Mouse (Mus musculus) midbrain, postnatal 0 days (tissue): ENCODE data around the gene Chrnd. TPM values are rescaled to one million over a fixed set of nuclear protein-coding genes. Genes with fewer than 3 reads are reported as not detected.
A peak's percentile ranks its signal among the peaks of the same experiment; 100 is the strongest.

Experiments
- ATAC-seq: fragments of 200-750 bp; cut with Nextera tagmentation; 2 replicates; pipeline ENCODE4 v1.8.0; 2017; ENCODE audit warnings: moderate number of reproducible peaks, mild to moderate bottlenecking, moderate TSS enrichment, moderate library complexity; ENCODE audit not compliant: low FRiP score
- DNase-seq: peaks from one replicate; pipeline ENCODE4 v3.0.0-alpha.2; 2015; ENCODE audit warnings: low spot score
- H3K27ac ChIP-seq: fragments of 300-500 bp; sonication (generic); 2 replicates; pipeline ENCODE4 v1.5.1; 2014; ENCODE audit warnings: low read depth, mild to moderate bottlenecking, low read length, mixed read lengths
- H3K27me3 ChIP-seq: fragments of 300-500 bp; sonication (generic); 2 replicates; pipeline ENCODE4 v1.6.1; 2014; ENCODE audit warnings: low read length, control low read depth, mixed read lengths; ENCODE audit not compliant: insufficient read depth
- H3K36me3 ChIP-seq: fragments of 300-500 bp; sonication (generic); 2 replicates; pipeline ENCODE4 v1.6.1; 2014; ENCODE audit warnings: low read length, control low read depth, mixed read lengths; ENCODE audit not compliant: insufficient read depth
- H3K4me1 ChIP-seq: fragments of 300-500 bp; sonication (generic); 2 replicates; pipeline ENCODE4 v1.6.1; 2014; ENCODE audit warnings: mild to moderate bottlenecking, control low read depth, antibody characterized with exemption, low read length, mixed read lengths; ENCODE audit not compliant: insufficient read depth
- H3K4me2 ChIP-seq: fragments of 300-500 bp; sonication (generic); 2 replicates; pipeline ENCODE4 v1.6.1; 2014; ENCODE audit warnings: low read depth, mild to moderate bottlenecking, low read length, mixed read lengths; ENCODE audit not compliant: poor library complexity, severe bottlenecking
- H3K4me3 ChIP-seq: fragments of 300-500 bp; sonication (generic); 2 replicates; pipeline ENCODE4 v1.5.1; 2014; ENCODE audit warnings: low read depth, mild to moderate bottlenecking, low read length, moderate library complexity
- H3K9ac ChIP-seq: fragments of 300-500 bp; sonication (generic); replicated peaks from 2 replicates; pipeline ENCODE4 v1.6.1; 2014; ENCODE audit warnings: mild to moderate bottlenecking, low read length, moderate library complexity, mixed read lengths; ENCODE audit not compliant: poor library complexity, severe bottlenecking
- H3K9me3 ChIP-seq: fragments of 300-500 bp; sonication (generic); 2 replicates; pipeline ENCODE4 v1.6.1; 2016; ENCODE audit warnings: low read length, control low read depth
- CTCF ChIP-seq: IDR thresholded peaks from 2 replicates; pipeline ENCODE4 v1.5.1; 2016; ENCODE audit warnings: antibody characterized with exemption, mild to moderate bottlenecking
- WGBS: fragments of 180-500 bp; shearing (Covaris S2); extraction: QIAGEN DNeasy Blood & Tissue Kit; methylation state at CpG from one replicate; pipeline ENCODE4 v1.1.7; 2014; 5-methylcytosine and 5-hydroxymethylcytosine counted together
- polyA plus RNA-seq: library from polyadenylated mRNA; unstranded; fragments of >200 nt; fragmentation: Nextera tagmentation; extraction: Ambion mirVana; gene quantifications from 2 replicates; pipeline ENCODE4 v1.2.1, GENCODE M21; 2015
- total RNA-seq: library from RNA; depleted of rRNA; stranded (reverse); fragments of >200 nt; gene quantifications from 2 replicates; pipeline ENCODE4 v1.2.3, GENCODE M21; 2014; rRNA removed

The Chrnd gene
- total RNA-seq (not detected in 2 replicates), polyA plus RNA-seq (not detected in 2 replicates)

DNA sequence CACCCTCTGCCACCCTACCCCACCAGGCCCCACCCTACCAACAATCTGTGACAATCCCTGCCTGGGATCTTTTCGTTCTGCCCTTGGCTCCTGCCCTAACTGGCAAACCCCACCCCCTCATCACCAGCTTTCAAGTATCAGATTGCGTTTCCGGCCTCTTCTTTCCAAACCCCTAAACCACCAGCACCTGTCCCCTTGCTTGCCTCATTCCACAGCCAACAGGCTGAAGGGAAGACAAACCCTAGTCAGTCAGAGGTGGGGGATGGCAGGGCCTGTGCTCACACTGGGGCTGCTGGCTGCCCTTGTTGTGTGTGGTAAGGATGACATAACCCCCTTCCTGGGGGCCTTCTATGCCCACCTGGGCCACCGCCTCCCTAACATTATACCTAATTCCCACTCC is at the start of gene Chrnd:
Gene Chrnd, plus strand, starts transcription at position 179 of the 400 bp plus-strand sequence.
- Histone ChIP-seq H3K36me3 (no peaks in the 10 kb centered on the region), H3K27me3 (peaks cover 17% of the 10 kb centered on the region), H3K9ac (no peak within 1 kb of the TSS), H3K4me2 (no peak within 1 kb of the TSS), H3K27ac (no peak within 1 kb of the TSS), H3K4me3 (no peak within 1 kb of the TSS), H3K9me3 (no peaks in the 10 kb centered on the region), H3K4me1 (no peaks in the 10 kb centered on the region)
- ATAC-seq (no peak), DNase-seq (no peak)
- no peak for TF ChIP-seq CTCF
- WGBS = 45% methylated on average over 4 of the region's 4 CpGs

DNA sequence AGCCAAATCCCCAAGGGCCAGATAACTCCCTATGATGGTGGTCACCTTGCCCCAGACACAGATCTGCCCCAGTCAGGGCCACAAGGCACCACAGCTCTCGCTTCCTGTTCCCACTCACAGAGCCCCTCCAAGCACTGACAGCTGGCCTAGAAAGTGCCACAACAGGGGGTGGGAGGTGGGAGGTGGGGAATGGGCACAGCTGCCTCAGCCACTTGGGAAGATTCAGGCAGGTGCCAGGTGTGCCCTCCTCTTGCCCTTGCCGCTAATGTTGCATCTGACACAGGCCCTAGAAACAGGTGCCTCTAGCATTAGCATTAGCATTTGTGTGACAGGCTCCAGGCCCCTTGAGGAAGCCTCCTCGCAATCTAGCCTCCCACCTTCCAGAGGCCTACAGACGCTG is 48.9 kb upstream of the Chrnd start:
- 0 out of 2 replicates have a peak, but pooled peaks have one; percentile 23 for ATAC-seq
- no peak for DNase-seq
- 64% methylated on average over 4 of the region's 4 CpGs for WGBS

DNA sequence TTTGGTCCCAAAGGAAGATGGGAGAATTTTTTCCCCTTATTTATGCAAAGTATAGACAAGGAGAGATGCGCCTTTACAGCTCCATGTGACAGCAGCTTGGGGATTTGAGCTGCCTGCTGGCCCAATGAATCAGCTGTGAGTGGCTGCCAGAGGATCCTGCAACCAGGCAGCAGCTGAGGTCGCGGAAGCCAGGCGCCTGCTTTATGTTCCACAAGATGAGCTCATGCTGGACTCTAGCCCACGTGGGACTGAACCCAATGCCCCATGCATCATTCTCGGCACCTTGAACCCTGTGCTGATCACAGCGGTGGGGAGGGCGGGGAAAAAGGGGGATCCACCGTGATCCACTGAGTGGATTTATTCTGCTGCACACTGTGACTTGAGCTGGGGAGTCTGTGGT is 48.0 kb upstream of the Chrnd start:
- TF ChIP-seq CTCF = no peak
- no peaks in the 10 kb centered on the region for H3K9me3 ChIP-seq
- DNase-seq = peak; percentile 61
- peak; percentile 55 for ATAC-seq
- 44% methylated on average over 9 of the region's 9 CpGs for WGBS
- H3K9ac ChIP-seq = no peak overlapping the region
- no peak overlapping the region for H3K27ac ChIP-seq
- H3K4me1 ChIP-seq = no peaks in the 10 kb centered on the region
- H3K27me3 ChIP-seq = no peaks in the 10 kb centered on the region
- no peaks in the 10 kb centered on the region for H3K36me3 ChIP-seq
- H3K4me2 ChIP-seq = no peak overlapping the region
- no peak overlapping the region for H3K4me3 ChIP-seq

More for the DNA sequence above, 48.9 kb upstream of the Chrnd start:
- Histone ChIP-seq H3K27ac (no peak overlapping the region), H3K36me3 (no peaks in the 10 kb centered on the region), H3K4me3 (no peak overlapping the region), H3K4me1 (no peaks in the 10 kb centered on the region), H3K27me3 (no peaks in the 10 kb centered on the region), H3K9me3 (no peaks in the 10 kb centered on the region), H3K4me2 (no peak overlapping the region), H3K9ac (no peak overlapping the region)
- no peak for TF ChIP-seq CTCF

DNA sequence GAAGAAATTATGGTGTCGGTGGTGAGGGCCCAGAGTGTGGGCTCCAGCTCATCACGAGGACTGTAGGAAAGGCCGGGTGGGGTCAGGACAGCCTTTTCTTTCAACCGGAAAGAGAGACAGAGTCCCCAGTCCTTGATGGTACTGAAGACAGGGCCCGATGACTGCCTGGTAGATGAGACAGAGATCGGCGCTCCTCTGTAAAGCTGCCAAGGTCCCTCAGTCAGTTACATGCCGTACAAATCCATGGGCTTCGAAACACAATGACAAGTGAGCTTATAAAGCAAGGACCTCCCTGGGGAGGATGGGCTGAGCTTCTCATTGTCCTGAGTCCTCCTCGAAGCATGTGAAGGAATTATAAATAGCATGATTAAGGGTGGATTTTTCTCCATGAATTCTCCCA is 47.3 kb upstream of the Chrnd start:
- Histone ChIP-seq H3K4me3 (no peak overlapping the region), H3K36me3 (no peaks in the 10 kb centered on the region), H3K9me3 (no peaks in the 10 kb centered on the region), H3K4me1 (no peaks in the 10 kb centered on the region), H3K27me3 (no peaks in the 10 kb centered on the region), H3K9ac (no peak overlapping the region), H3K27ac (no peak overlapping the region), H3K4me2 (no peak overlapping the region)
- TF ChIP-seq CTCF = no peak
- DNase-seq (peak; percentile 48), ATAC-seq (no peak)
- 58% methylated on average over 10 of the region's 10 CpGs for WGBS

DNA sequence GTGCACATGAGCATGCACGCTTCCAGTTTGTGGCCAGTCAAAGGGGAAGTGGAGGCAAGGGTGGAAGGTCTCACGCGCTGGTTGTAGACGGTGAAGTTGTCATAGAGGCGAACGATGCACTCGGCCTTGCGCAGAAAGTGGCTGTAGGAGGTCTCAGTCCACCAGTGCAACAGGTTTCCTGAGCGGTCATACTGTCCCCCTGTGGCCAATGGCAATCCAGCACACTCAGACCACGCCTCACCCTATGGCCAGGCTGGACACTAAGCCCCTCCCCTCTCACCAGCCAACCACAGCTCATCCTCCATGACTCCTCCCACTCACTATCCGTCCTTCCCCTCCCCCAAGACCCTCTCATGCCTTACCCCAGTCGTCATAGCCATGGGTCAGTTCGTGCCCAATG is 41.0 kb upstream of the Chrnd start:
- H3K4me2 ChIP-seq = no peak overlapping the region
- 25% methylated on average over 13 of the region's 13 CpGs for WGBS
- no peak for ATAC-seq
- H3K4me3 ChIP-seq = no peak overlapping the region
- TF ChIP-seq CTCF = peak; percentile 4; the same call in 1 of the 2 replicates
- no peak for DNase-seq
- peaks cover 33% of the 10 kb centered on the region for H3K27me3 ChIP-seq
- no peak overlapping the region for H3K27ac ChIP-seq
- no peak overlapping the region for H3K9ac ChIP-seq
- no peaks in the 10 kb centered on the region for H3K36me3 ChIP-seq
- no peaks in the 10 kb centered on the region for H3K4me1 ChIP-seq
- no peaks in the 10 kb centered on the region for H3K9me3 ChIP-seq

DNA sequence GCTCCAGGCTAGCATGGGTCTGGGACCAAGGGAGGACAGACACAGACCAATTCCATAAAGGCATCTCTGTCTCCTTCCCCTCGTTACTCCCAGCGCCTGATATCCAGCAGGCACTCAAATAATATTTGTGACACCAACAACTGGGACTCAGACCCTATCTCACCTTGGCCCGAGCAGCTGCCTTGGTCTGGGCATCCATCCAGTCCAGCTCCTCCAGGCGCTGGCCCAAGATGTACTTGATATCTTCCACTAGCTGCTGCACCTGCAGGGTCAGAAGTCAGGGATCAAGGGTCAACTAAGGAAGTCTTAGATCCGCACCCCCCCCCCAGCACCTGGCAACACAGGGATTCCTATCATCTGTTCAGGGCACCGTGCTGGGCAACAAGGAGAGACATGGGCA is 39.1 kb upstream of the Chrnd start:
- H3K4me1 ChIP-seq = no peaks in the 10 kb centered on the region; the same call in 1 of the 2 replicates
- WGBS = 89% methylated on average over 6 of the region's 6 CpGs
- ATAC-seq (no peak), DNase-seq (no peak)
- peaks cover 51% of the 10 kb centered on the region for H3K27me3 ChIP-seq
- TF ChIP-seq CTCF = no peak
- H3K9me3 ChIP-seq = no peaks in the 10 kb centered on the region
- H3K9ac ChIP-seq = no peak overlapping the region
- no peak overlapping the region for H3K4me3 ChIP-seq
- no peak overlapping the region for H3K27ac ChIP-seq
- no peak overlapping the region for H3K4me2 ChIP-seq
- H3K36me3 ChIP-seq = no peaks in the 10 kb centered on the region
